Mouse (Mus musculus) cerebellum, adult 11 months (tissue): Measurements from ENCODE around the gene Gm3139.
"Not testable (repeated sequence)": the region's sequence is repeated elsewhere in the genome, so short reads cannot be mapped to it uniquely, and the experiment has no call there.

Source experiments
- DNase-seq: peaks from one replicate; pipeline ENCODE4 v3.0.0; 2022

Gm3139 gene

DNA sequence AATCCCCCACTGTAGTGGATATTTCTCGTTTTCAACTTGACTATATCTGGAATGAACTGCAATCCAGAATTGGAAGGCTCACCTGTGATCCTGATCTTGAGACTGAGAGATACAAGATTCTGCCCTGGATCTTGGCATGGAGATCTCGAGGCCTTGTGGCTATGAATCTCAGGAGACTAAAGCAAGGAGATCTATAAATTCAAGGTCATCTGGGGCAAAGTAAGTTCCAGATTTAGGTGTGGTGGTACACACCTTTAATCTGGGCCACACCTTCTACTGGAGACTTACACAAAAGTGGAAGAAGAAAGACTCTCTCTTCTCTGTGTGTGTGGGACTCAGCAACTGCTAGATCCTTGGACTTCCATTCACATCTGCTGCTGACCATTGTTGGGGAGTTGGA is at the start of gene Gm3139:
TSS of gene Gm3139 (plus strand) at position 301 of the 400 bp plus-strand sequence.
- not testable (repeated sequence) for DNase-seq
